23 mouse cellular contexts compared by ENCODE assay signal in genomic region chr2:9804306-9804705, GRCm38 (mm10).
DNase-seq lines count a peak whose midpoint lies in the region; ATAC-seq and TF ChIP-seq lines count a peak whose summit lies in the region.
"Had no signal": no experiment of that assay in that cellular context is flagged by ENCODE, and none has a peak within 500 bp of the region (broad histone marks: within the 10 kb centered on the region; RNA-seq: fewer than 3 reads in every experiment).

No protein-coding gene starts in this region.

- no peak overlapping the region for H3K27ac ChIP-seq in gastrocnemius, adult 2 months
- no peak overlapping the region for H3K27ac ChIP-seq in hindbrain, embryonic 13.5 days
- H3K27ac ChIP-seq: embryonic facial prominence, embryonic 15.5 days; heart, adult 2 months; hindbrain, embryonic 15.5 days; limb, embryonic 10.5 days; lung, embryonic 15.5 days; midbrain, embryonic 15.5 days; neural tube, embryonic 15.5 days had no signal

- H3K9ac ChIP-seq in hindbrain, embryonic 13.5 days = no peak overlapping the region
- H3K9ac ChIP-seq: embryonic facial prominence, embryonic 15.5 days; forebrain, postnatal 0 days; hindbrain, embryonic 15.5 days; lung, embryonic 15.5 days; midbrain, embryonic 15.5 days; neural tube, embryonic 15.5 days had no signal

- DNase-seq in left cerebral cortex, postnatal 14 days (ENCODE audit: low spot score in 2 of 2) = peak; percentile 15 to 20
- no peak for DNase-seq in left cerebral cortex, postnatal 4 days
- DNase-seq in NIH3T3 (ENCODE audit: low read depth) = peak; percentile 46
- peak; percentile 31 to 50 for DNase-seq in lung, adult 18-20 months
- DNase-seq in lung, postnatal 36 days = peak; percentile 53
- DNase-seq in kidney, postnatal 25 days = no peak
- DNase-seq in gastrocnemius, adult 2 months = no peak
- DNase-seq: adrenal gland, postnatal 14 days; cerebellum, adult 11-12 months; cerebellum, postnatal 36 days; forebrain, postnatal 0 days; layer of hippocampus, postnatal 36 days; thymus, postnatal 25 days had no signal

- no peaks in the 10 kb centered on the region for H3K9me3 ChIP-seq in hindbrain, embryonic 13.5 days
- H3K9me3 ChIP-seq: embryonic facial prominence, embryonic 15.5 days; hindbrain, embryonic 15.5 days; limb, embryonic 10.5 days; lung, embryonic 15.5 days; megakaryocyte, embryonic 14.5 days; midbrain, embryonic 15.5 days; neural tube, embryonic 15.5 days had no signal

- H3K27me3 ChIP-seq in hindbrain, embryonic 13.5 days = no peaks in the 10 kb centered on the region
- H3K27me3 ChIP-seq: embryonic facial prominence, embryonic 15.5 days; hindbrain, embryonic 15.5 days; lung, embryonic 15.5 days; megakaryocyte, embryonic 14.5 days; midbrain, embryonic 15.5 days; neural tube, embryonic 15.5 days had no signal

- no peaks in the 10 kb centered on the region for H3K36me3 ChIP-seq in hindbrain, embryonic 13.5 days
- H3K36me3 ChIP-seq: embryonic facial prominence, embryonic 15.5 days; hindbrain, embryonic 15.5 days; limb, embryonic 10.5 days; lung, embryonic 15.5 days; midbrain, embryonic 15.5 days; neural tube, embryonic 15.5 days had no signal

- no peak for TF ChIP-seq CTCF in gastrocnemius, adult 2 months (IDR thresholded peaks at IDR 0.05)

- intact Hi-C loops in left cerebral cortex, postnatal 14 days (cut with DNase I) = no loop called here
- intact Hi-C loops in left cerebral cortex, postnatal 4 days (cut with DNase I) = no loop called here
- intact Hi-C loops in gastrocnemius, adult 2 months (cut with DNase I) = no loop called here

- WGBS in hindbrain, embryonic 13.5 days = 75% methylated on average over 3 of the region's 3 CpGs

- no peak overlapping the region for H3K4me2 ChIP-seq in hindbrain, embryonic 13.5 days
- H3K4me2 ChIP-seq: embryonic facial prominence, embryonic 15.5 days; hindbrain, embryonic 15.5 days; lung, embryonic 15.5 days; midbrain, embryonic 15.5 days; neural tube, embryonic 15.5 days had no signal

- H3K4me3 ChIP-seq in gastrocnemius, adult 2 months = no peak overlapping the region
- H3K4me3 ChIP-seq in hindbrain, embryonic 13.5 days = no peak overlapping the region
- H3K4me3 ChIP-seq: embryonic facial prominence, embryonic 15.5 days; heart, adult 2 months; hindbrain, embryonic 15.5 days; limb, embryonic 10.5 days; lung, embryonic 15.5 days; megakaryocyte, embryonic 14.5 days; midbrain, embryonic 15.5 days; neural tube, embryonic 15.5 days had no signal

- no peak for ATAC-seq in hindbrain, embryonic 13.5 days (ENCODE audit: low FRiP score)
- ATAC-seq: activated CD4-positive, CD25-positive, alpha-beta regulatory T cell, adult 4 months; forebrain, postnatal 0 days; midbrain, embryonic 15.5 days had no signal

- no peaks in the 10 kb centered on the region for H3K4me1 ChIP-seq in hindbrain, embryonic 13.5 days (replicated peaks)
- H3K4me1 ChIP-seq: embryonic facial prominence, embryonic 15.5 days; hindbrain, embryonic 15.5 days; limb, embryonic 10.5 days; lung, embryonic 15.5 days; megakaryocyte, embryonic 14.5 days; midbrain, embryonic 15.5 days; neural tube, embryonic 15.5 days had no signal

Comparison
In these comparisons a context has a peak if more than half of its experiments do, and no peak if none do; other contexts are left out.
1. DNase-seq: peak in left cerebral cortex, postnatal 14 days (2 of 2), NIH3T3 (single experiment), lung, adult 18-20 months (2 of 2) and lung, postnatal 36 days (single experiment); none in left cerebral cortex, postnatal 4 days (single experiment), kidney, postnatal 25 days (0 of 2) and gastrocnemius, adult 2 months (single experiment).